ENCODE assay signal across 17 mouse cellular contexts in genomic region chr5:7177589-7177988, GRCm38 (mm10).
"Had no signal": no experiment of that assay in that cellular context is flagged by ENCODE, and none has a peak within 500 bp of the region (broad histone marks: within the 10 kb centered on the region; RNA-seq: fewer than 3 reads in every experiment).

No protein-coding gene starts in this region.

- H3K4me2 ChIP-seq: limb, embryonic 12.5 days; limb, embryonic 15.5 days; liver, embryonic 11.5 days; liver, embryonic 15.5 days; lung, embryonic 15.5 days had no signal

- DNase-seq: kidney, adult 2 months; kidney, postnatal 36 days; layer of hippocampus, postnatal 36 days; lung, adult 18-20 months; lung, postnatal 10 days; lung, postnatal 36 days; midbrain, embryonic 14.5 days; thymus, adult 18-20 months; thymus, postnatal 4 days had no signal

- H3K4me3 ChIP-seq: left cerebral cortex, adult 2 months; limb, embryonic 12.5 days; limb, embryonic 15.5 days; liver, embryonic 15.5 days; lung, embryonic 15.5 days; midbrain, embryonic 10.5 days had no signal

- H3K4me1 ChIP-seq: limb, embryonic 12.5 days; limb, embryonic 15.5 days; liver, embryonic 15.5 days; lung, embryonic 15.5 days; midbrain, embryonic 10.5 days had no signal

- H3K9ac ChIP-seq: limb, embryonic 12.5 days; limb, embryonic 15.5 days; liver, embryonic 15.5 days; lung, embryonic 15.5 days had no signal

- H3K27me3 ChIP-seq: limb, embryonic 12.5 days; limb, embryonic 15.5 days; liver, embryonic 15.5 days; lung, embryonic 15.5 days had no signal

- H3K27ac ChIP-seq: kidney, postnatal 0 days; left cerebral cortex, adult 2 months; limb, embryonic 12.5 days; limb, embryonic 15.5 days; liver, embryonic 15.5 days; lung, embryonic 15.5 days; midbrain, embryonic 10.5 days had no signal

- H3K36me3 ChIP-seq: limb, embryonic 12.5 days; limb, embryonic 15.5 days; liver, embryonic 15.5 days; lung, embryonic 15.5 days; midbrain, embryonic 10.5 days had no signal

- H3K9me3 ChIP-seq: limb, embryonic 12.5 days; limb, embryonic 15.5 days; liver, embryonic 15.5 days; lung, embryonic 15.5 days; midbrain, embryonic 10.5 days had no signal
